Mouse (Mus musculus) heart, embryonic 15.5 days (tissue): ENCODE data around the gene Akap17b. TPM values are rescaled to one million over a fixed set of nuclear protein-coding genes. Genes with fewer than 3 reads are reported as not detected.

Experiments used
- ATAC-seq: fragments of 200-750 bp; cut with Nextera tagmentation; replicated peaks from 2 replicates; pipeline ENCODE4 v1.8.0; 2017; ENCODE audit warnings: low read depth, moderate TSS enrichment; ENCODE audit not compliant: insufficient number of reproducible peaks, insufficient read depth, low FRiP score
- H3K27ac ChIP-seq: fragments of 300-500 bp; sonication (generic); 2 replicates; pipeline ENCODE4 v1.5.1; 2015; ENCODE audit warnings: mild to moderate bottlenecking, inconsistent platforms
- H3K27me3 ChIP-seq: fragments of 300-500 bp; sonication (generic); 2 replicates; pipeline ENCODE4 v1.6.1; 2015; ENCODE audit warnings: inconsistent platforms
- H3K36me3 ChIP-seq: fragments of 300-500 bp; sonication (generic); 2 replicates; pipeline ENCODE4 v1.6.1; 2015; ENCODE audit warnings: mild to moderate bottlenecking, inconsistent platforms
- H3K4me1 ChIP-seq: fragments of 300-500 bp; sonication (generic); replicated peaks from 2 replicates; pipeline ENCODE4 v1.6.1; 2015; ENCODE audit warnings: inconsistent platforms
- H3K4me2 ChIP-seq: fragments of 300-500 bp; sonication (generic); 2 replicates; pipeline ENCODE4 v1.6.1; 2015; ENCODE audit warnings: inconsistent platforms, mild to moderate bottlenecking, moderate library complexity
- H3K4me3 ChIP-seq: fragments of 300-500 bp; sonication (generic); 2 replicates; pipeline ENCODE4 v1.5.1; 2015; ENCODE audit warnings: mild to moderate bottlenecking, inconsistent platforms
- H3K9ac ChIP-seq: fragments of 300-500 bp; sonication (generic); 2 replicates; pipeline ENCODE4 v1.6.1; 2015; ENCODE audit warnings: mild to moderate bottlenecking, inconsistent platforms
- H3K9me3 ChIP-seq: fragments of 300-500 bp; sonication (generic); replicated peaks from 2 replicates; pipeline ENCODE4 v1.6.1; 2016; ENCODE audit warnings: inconsistent platforms
- WGBS: fragments of 180-500 bp; shearing (Covaris S2); methylation state at CpG from one replicate; pipeline ENCODE4 v1.1.7; 2015; ENCODE audit warnings: mixed read lengths; 5-methylcytosine and 5-hydroxymethylcytosine counted together
- polyA plus RNA-seq: library from polyadenylated mRNA; unstranded; fragments of >200 nt; fragmentation: Nextera tagmentation; extraction: Ambion mirVana; gene quantifications from 2 replicates; pipeline ENCODE4 v1.2.1, GENCODE M21; 2015

Gene Akap17b
- polyA plus RNA-seq, result 1.8 TPM in 2 replicates

DNA sequence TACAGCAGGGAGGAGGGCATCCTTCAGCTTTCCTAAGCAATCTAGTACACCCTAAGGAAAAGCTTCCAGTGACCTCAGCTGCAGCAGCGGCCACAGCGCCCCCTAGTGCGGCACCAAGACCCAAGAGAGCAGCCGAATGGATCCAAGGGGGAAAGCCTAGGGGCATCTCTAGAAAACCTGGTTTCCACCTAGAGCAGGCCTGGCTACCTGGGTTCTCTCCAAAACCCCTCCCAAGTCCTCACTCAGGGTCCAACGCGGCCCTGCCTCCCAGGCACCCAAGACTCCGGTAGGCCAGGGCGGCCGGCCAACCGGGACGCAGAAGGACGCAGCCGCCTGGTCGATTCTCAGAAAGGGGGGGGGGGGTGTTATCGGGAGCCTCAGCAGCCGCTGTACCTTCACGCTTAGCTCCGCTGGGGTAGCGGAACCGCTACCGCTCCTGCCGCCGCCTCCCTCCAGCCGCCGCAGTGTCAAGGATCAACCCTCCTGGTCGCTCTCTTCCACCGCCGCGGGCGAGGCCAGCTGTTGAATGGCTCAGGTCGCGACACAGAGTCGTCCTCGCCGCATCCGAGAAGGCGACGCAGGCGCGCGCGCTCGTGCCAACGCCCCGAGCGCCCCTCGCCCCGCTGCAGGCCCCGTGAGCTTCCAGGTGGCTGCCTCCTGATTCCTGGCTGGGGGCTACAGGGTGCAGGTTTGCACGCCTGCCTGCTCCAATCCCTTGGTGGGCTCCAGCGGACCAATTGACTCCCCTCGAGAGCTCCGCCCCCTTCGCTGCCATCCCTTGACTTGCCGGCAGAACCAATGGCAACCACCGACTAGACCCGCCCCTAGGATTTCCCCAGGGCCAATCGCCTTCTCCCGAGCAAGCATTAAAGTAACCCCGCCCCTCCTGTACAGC lies at the start of gene Akap17b:
Akap17b (minus strand) TSS at position 739 of the 895 bp plus-strand sequence.
- WGBS, result 17% methylated on average over 59 of the region's 60 CpGs
- H3K4me2 ChIP-seq, result peak within 1 kb of the TSS; percentile 61
- H3K4me1 ChIP-seq, result no peaks in the 10 kb centered on the region
- H3K9me3 ChIP-seq, result no peaks in the 10 kb centered on the region
- peak within 1 kb of the TSS; percentile 73 for H3K4me3 ChIP-seq
- H3K27me3 ChIP-seq, result no peaks in the 10 kb centered on the region
- H3K27ac ChIP-seq, result peak within 1 kb of the TSS; percentile 78
- peak; percentile 92 for ATAC-seq
- peak within 1 kb of the TSS; percentile 57 for H3K9ac ChIP-seq
- H3K36me3 ChIP-seq, result no peaks in the 10 kb centered on the region

DNA sequence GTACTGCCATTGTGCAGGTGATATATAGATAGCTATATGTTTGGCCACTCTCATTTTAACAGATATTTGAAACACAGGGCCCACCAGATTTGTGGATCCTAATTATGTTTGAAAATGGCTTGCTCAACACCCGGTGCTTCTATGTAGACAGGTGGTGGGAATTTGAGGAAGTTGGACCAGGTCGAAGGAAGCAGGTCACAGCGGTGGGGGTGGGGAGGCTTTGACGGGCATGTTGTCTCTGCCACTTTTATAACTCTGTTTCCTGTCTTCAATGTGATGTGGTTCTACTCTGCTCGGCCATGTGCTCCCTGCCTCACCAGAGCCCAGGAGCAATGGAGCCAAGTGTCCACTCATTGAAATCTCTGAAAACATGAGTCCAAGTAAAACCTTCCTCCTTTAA lies 46.2 kb upstream of the Akap17b start:
- no peak overlapping the region for H3K4me3 ChIP-seq
- no peak overlapping the region for H3K27ac ChIP-seq
- no peak overlapping the region for H3K4me2 ChIP-seq
- no peak for ATAC-seq
- 81% methylated on average over 5 of the region's 5 CpGs for WGBS
- H3K27me3 ChIP-seq, result no peaks in the 10 kb centered on the region
- no peaks in the 10 kb centered on the region for H3K4me1 ChIP-seq
- no peak overlapping the region for H3K9ac ChIP-seq
- no peaks in the 10 kb centered on the region for H3K9me3 ChIP-seq
- H3K36me3 ChIP-seq, result no peaks in the 10 kb centered on the region

DNA sequence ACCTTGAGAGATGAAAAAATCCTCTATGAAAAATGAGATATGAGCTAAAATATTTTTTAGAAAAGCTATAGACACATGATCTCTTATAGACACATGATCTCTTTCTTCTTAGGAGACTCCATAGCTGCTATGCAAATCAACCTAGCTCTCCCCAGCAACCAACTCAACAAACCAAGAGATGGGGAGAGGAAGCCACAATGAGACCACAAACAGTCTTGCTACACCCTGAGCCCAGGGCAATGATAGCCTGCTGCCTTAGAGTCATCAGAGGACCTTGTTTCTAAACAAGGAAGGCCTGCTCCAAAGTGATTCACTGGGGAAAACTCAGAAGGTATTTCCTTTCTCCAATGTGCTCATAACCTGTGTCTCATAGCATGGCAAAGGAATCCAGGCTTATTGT lies 44.5 kb upstream of the Akap17b start:
- H3K4me3 ChIP-seq, result no peak overlapping the region
- H3K27ac ChIP-seq, result no peak overlapping the region
- ATAC-seq, result no peak
- H3K27me3 ChIP-seq, result no peaks in the 10 kb centered on the region
- no peaks in the 10 kb centered on the region for H3K9me3 ChIP-seq
- no peaks in the 10 kb centered on the region for H3K36me3 ChIP-seq
- no peak overlapping the region for H3K9ac ChIP-seq
- H3K4me1 ChIP-seq, result no peaks in the 10 kb centered on the region
- H3K4me2 ChIP-seq, result no peak overlapping the region

GRCm38 (mm10) chrX:36676836-36677235 lies 31.6 kb upstream of the Akap17b start:
- H3K9ac ChIP-seq, result no peak overlapping the region
- no peaks in the 10 kb centered on the region for H3K9me3 ChIP-seq
- H3K36me3 ChIP-seq, result no peaks in the 10 kb centered on the region
- no peak overlapping the region for H3K4me3 ChIP-seq
- 43% methylated on average over 1 of the region's 1 CpGs for WGBS
- H3K27me3 ChIP-seq, result no peaks in the 10 kb centered on the region
- H3K4me1 ChIP-seq, result no peaks in the 10 kb centered on the region
- H3K4me2 ChIP-seq, result no peak overlapping the region
- ATAC-seq, result no peak
- H3K27ac ChIP-seq, result no peak overlapping the region

DNA sequence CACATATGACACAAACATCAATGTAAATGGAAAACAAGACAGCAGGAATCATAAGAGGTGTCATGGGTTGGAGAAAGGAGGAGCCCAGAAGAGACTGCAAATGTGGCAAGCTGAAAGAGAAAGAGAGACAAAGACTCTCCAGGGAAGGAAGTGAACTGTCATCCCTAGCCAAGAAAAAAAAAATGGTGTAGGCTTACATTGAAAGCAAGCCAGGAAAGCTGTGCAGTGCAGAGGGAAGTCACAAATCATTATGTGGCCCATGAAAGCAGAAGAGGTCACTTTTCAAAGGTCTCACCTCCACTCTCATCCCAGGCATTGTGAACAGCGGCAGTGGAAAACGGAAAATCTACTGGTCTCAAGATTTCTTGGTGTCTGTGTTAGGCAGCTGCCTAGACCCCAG lies 27.5 kb upstream of the Akap17b start:
- WGBS, result 45% methylated on average over 2 of the region's 2 CpGs
- Histone ChIP-seq H3K9ac (no peak overlapping the region), H3K4me1 (no peaks in the 10 kb centered on the region), H3K36me3 (no peaks in the 10 kb centered on the region), H3K27ac (no peak overlapping the region), H3K4me2 (no peak overlapping the region), H3K4me3 (no peak overlapping the region), H3K9me3 (no peaks in the 10 kb centered on the region), H3K27me3 (no peaks in the 10 kb centered on the region)
- ATAC-seq, result no peak

DNA sequence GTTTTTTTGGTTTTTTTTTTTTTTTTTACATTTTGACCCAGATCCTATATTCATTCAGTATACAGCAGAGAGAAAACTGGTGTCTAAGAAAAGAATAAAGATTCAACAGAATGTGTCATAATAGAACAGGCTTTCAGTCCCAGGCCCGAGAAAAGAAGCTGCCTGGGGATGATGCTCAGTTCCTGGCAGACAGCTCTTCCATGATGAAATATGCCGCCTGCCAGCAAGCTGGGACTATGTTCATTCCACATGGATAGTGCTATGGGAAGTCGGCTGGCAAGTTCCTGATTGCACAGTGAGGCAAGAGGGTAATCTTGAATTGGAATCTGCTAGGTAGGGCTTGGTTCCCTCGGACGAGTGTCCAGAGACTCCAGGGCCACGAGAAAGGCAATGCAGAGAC lies 5.1 kb downstream of the Akap17b start:
- Histone ChIP-seq H3K4me1 (no peaks in the 10 kb centered on the region), H3K27me3 (no peaks in the 10 kb centered on the region), H3K36me3 (no peaks in the 10 kb centered on the region), H3K9ac (no peak overlapping the region), H3K9me3 (no peaks in the 10 kb centered on the region), H3K27ac (no peak overlapping the region), H3K4me3 (no peak overlapping the region), H3K4me2 (no peak overlapping the region)
- ATAC-seq, result no peak
- 74% methylated on average over 6 of the region's 6 CpGs for WGBS

DNA sequence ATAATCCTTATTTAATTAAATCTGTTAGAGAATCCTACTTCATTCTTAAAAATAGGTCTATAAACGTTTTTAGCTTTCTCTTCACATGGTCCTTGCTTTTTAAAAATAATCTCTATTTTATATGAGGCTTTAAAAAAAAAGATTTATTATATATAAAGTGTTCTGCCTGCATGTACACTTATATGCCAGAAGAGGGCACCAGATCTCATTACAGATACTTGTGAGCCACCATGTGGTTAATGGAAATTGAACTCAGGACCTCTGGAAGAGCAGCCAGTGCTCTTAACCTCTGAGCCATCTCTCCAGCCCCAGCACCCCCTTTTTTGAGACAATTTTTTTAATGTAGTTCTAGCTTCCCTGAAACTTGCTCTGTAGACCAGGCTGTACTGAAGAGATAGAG lies 14.4 kb downstream of the Akap17b start:
- H3K36me3 ChIP-seq, result no peaks in the 10 kb centered on the region
- H3K4me3 ChIP-seq, result no peak overlapping the region
- H3K4me2 ChIP-seq, result no peak overlapping the region
- no peaks in the 10 kb centered on the region for H3K9me3 ChIP-seq
- H3K9ac ChIP-seq, result no peak overlapping the region
- no peaks in the 10 kb centered on the region for H3K4me1 ChIP-seq
- no peak overlapping the region for H3K27ac ChIP-seq
- H3K27me3 ChIP-seq, result no peaks in the 10 kb centered on the region
- 2% methylated on average over 1 of the region's 1 CpGs for WGBS
- ATAC-seq, result no peak

DNA sequence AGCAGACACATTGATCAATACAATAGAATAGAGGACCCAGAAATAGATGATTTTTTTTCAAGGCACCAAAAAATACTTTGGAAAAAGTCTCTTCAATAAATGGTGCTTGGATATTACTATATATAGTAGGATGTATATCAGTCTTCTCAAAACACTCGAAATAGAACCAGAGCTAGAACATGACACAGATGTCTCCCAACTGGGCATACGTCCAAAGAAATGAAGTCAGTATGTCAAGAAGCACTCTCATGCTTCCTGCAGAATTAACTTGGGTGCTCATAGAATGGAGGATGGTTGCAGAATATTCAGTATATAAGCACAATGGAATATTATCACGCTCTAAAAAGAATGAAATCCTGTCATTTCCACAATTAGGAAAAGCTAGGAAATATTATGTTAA lies 17.1 kb downstream of the Akap17b start:
- Histone ChIP-seq H3K9ac (no peak overlapping the region), H3K4me3 (no peak overlapping the region), H3K27me3 (no peaks in the 10 kb centered on the region), H3K4me2 (no peak overlapping the region), H3K9me3 (no peaks in the 10 kb centered on the region), H3K4me1 (no peaks in the 10 kb centered on the region), H3K27ac (peak overlapping the region; percentile 34; the same call in 1 of the 2 replicates), H3K36me3 (no peaks in the 10 kb centered on the region)
- 47% methylated on average over 3 of the region's 3 CpGs for WGBS
- ATAC-seq, result no peak

DNA sequence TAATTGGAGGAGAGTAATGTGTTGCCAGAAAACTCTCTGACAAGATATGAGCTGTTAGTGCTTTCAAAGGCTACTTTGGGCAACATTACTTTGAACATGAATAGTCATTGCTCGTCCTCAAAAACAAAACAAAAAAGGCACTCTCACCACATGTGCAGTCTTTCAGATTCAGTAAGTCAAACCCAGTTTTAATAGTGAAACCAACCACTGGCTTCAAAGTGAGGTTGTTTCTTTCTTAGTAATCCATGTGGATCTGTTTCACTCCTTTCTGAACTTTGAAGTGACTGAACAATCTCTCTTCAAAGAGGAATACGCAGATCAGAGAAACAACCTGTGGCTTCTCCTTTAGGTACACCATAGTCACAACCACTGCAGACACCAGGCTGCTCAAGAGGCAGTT lies 36.1 kb downstream of the Akap17b start:
- Histone ChIP-seq H3K4me2 (no peak overlapping the region), H3K4me3 (no peak overlapping the region), H3K9ac (no peak overlapping the region), H3K36me3 (peaks cover 10% of the 10 kb centered on the region), H3K27ac (no peak overlapping the region), H3K27me3 (no peaks in the 10 kb centered on the region), H3K4me1 (no peaks in the 10 kb centered on the region), H3K9me3 (no peaks in the 10 kb centered on the region)
- ATAC-seq, result no peak
- WGBS, result 79% methylated on average over 2 of the region's 2 CpGs

- WGBS, result 66% methylated on average over 4 of the region's 4 CpGs
- no peak overlapping the region for H3K4me2 ChIP-seq
- H3K36me3 ChIP-seq, result peaks cover 10% of the 10 kb centered on the region
- ATAC-seq, result no peak
- no peaks in the 10 kb centered on the region for H3K9me3 ChIP-seq
- no peaks in the 10 kb centered on the region for H3K27me3 ChIP-seq
- no peak overlapping the region for H3K4me3 ChIP-seq
- no peak overlapping the region for H3K27ac ChIP-seq
- H3K4me1 ChIP-seq, result no peaks in the 10 kb centered on the region
- H3K9ac ChIP-seq, result no peak overlapping the region
These were observed 41.2 kb downstream of the Akap17b start for GRCm38 (mm10) chrX:36604040-36604439.

- no peak for ATAC-seq
- H3K27ac ChIP-seq, result no peak overlapping the region
- H3K27me3 ChIP-seq, result no peaks in the 10 kb centered on the region
- H3K4me2 ChIP-seq, result no peak overlapping the region
- 84% methylated on average over 2 of the region's 2 CpGs for WGBS
- no peaks in the 10 kb centered on the region for H3K4me1 ChIP-seq
- H3K9me3 ChIP-seq, result no peaks in the 10 kb centered on the region
- no peak overlapping the region for H3K9ac ChIP-seq
- H3K36me3 ChIP-seq, result peaks cover 10% of the 10 kb centered on the region
- H3K4me3 ChIP-seq, result no peak overlapping the region
These were observed 42.3 kb downstream of the Akap17b start for GRCm38 (mm10) chrX:36602926-36603325.

- no peaks in the 10 kb centered on the region for H3K4me1 ChIP-seq
- no peak for ATAC-seq
- H3K27ac ChIP-seq, result no peak overlapping the region
- H3K27me3 ChIP-seq, result no peaks in the 10 kb centered on the region
- no peaks in the 10 kb centered on the region for H3K9me3 ChIP-seq
- peaks cover 6% of the 10 kb centered on the region; the same call in 1 of the 2 replicates for H3K36me3 ChIP-seq
- no peak overlapping the region for H3K4me3 ChIP-seq
- no peak overlapping the region for H3K9ac ChIP-seq
- H3K4me2 ChIP-seq, result no peak overlapping the region; the same call in 1 of the 2 replicates
- WGBS, result 81% methylated on average over 8 of the region's 8 CpGs
These were observed 45.1 kb downstream of the Akap17b start for GRCm38 (mm10) chrX:36600066-36600465.
